ENCODE assay signal across 18 mouse cellular contexts in the genomic region with DNA sequence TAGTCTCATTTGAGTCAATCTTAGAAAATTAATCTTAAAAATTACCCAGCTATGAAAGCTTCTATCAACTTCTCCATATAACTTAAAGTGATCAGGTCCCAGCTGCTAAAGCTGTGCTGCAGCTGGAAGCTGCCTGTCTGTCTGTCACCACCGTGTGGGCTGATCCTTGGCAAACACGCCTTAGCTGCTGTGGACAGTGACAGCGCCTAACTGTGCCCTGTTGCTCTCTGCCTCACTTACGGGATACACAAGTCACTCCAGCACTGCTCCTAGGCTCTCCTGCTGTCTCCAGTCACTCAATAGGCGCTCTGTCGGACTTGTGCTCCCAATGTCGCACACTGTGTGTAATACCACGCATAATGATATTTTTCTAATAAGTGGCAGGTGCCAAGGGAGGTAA.
"Had no signal": no experiment of that assay in that cellular context is flagged by ENCODE, and none has a peak within 500 bp of the region (broad histone marks: within the 10 kb centered on the region; RNA-seq: fewer than 3 reads in every experiment).

No protein-coding gene starts in this region.

- H3K4me2 ChIP-seq: lung, embryonic 14.5 days; midbrain, embryonic 12.5 days; neural tube, embryonic 13.5 days; neural tube, embryonic 15.5 days had no signal

- DNase-seq: lung, embryonic 14.5 days; lung, postnatal 10 days; lung, postnatal 4 days; midbrain, embryonic 14.5 days; retina, postnatal 1 day; right cerebral cortex, adult 18-20 months; right cerebral cortex, postnatal 25 days; right cerebral cortex, postnatal 4 days; spleen, adult 18-20 months; thymus, adult 18-20 months; thymus, postnatal 14 days; thymus, postnatal 36 days had no signal

- H3K9me3 ChIP-seq: midbrain, embryonic 10.5 days; midbrain, embryonic 12.5 days; neural tube, embryonic 13.5 days; neural tube, embryonic 15.5 days had no signal

- H3K4me3 ChIP-seq: midbrain, embryonic 10.5 days; midbrain, embryonic 12.5 days; myocyte; neural tube, embryonic 13.5 days; neural tube, embryonic 15.5 days had no signal

- ATAC-seq: midbrain, embryonic 16.5 days had no signal

- H3K27me3 ChIP-seq: midbrain, embryonic 12.5 days; neural tube, embryonic 13.5 days; neural tube, embryonic 15.5 days had no signal

- H3K27ac ChIP-seq: midbrain, embryonic 10.5 days; midbrain, embryonic 12.5 days; neural tube, embryonic 13.5 days; neural tube, embryonic 15.5 days had no signal

- H3K4me1 ChIP-seq: midbrain, embryonic 12.5 days; neural tube, embryonic 13.5 days; neural tube, embryonic 15.5 days had no signal

- H3K9ac ChIP-seq: lung, embryonic 14.5 days; midbrain, embryonic 12.5 days; neural tube, embryonic 13.5 days; neural tube, embryonic 15.5 days had no signal
